Mouse (Mus musculus) CH12.LX (cell line): Measurements from ENCODE around the gene Galk2. TPM values are rescaled to one million over a fixed set of nuclear protein-coding genes. Genes with fewer than 3 reads are reported as not detected.

ENCODE experiments used
- DNase-seq: peaks from one replicate; pipeline ENCODE4 v3.0.0-alpha.2; 2013; ENCODE audit errors: extremely low read depth
- H3K27ac ChIP-seq: 2 replicates; pipeline ENCODE4 v1.5.1; 2012; ENCODE audit warnings: low read depth, mild to moderate bottlenecking, control low read depth, moderate library complexity; ENCODE audit not compliant: insufficient read depth
- H3K27me3 ChIP-seq: replicated peaks from 2 replicates; pipeline ENCODE3; 2012; ENCODE audit warnings: inconsistent platforms
- H3K36me3 ChIP-seq, 2 experiments: replicated peaks in 1 of 2; 2 replicates each; pipeline versions ENCODE3 to v1.6.1; 2012; ENCODE audit warnings: inconsistent platforms in 1 of 2, low read length in 1 of 2, mild to moderate bottlenecking in 1 of 2, mixed read lengths in 1 of 2, moderate library complexity in 1 of 2; ENCODE audit not compliant: control insufficient read depth in 1 of 2, insufficient read depth in 1 of 2
- H3K4me1 ChIP-seq, 2 experiments: 2 replicates each; pipeline ENCODE4 v1.6.1; 2012; ENCODE audit warnings: inconsistent platforms in 1 of 2, moderate library complexity in 1 of 2; ENCODE audit not compliant: insufficient read depth in 2 of 2, control insufficient read depth in 1 of 2
- H3K4me2 ChIP-seq: 2 replicates; pipeline ENCODE4 v1.6.1; 2012; ENCODE audit warnings: low read depth, mild to moderate bottlenecking, control low read depth; ENCODE audit not compliant: poor library complexity, insufficient read depth, severe bottlenecking
- H3K4me3 ChIP-seq, 3 experiments: fragments of 150-350 bp in 1 of 3; sonication (generic) in 1 of 3; replicated peaks in 1 of 3; 2 replicates each; pipeline versions ENCODE3 to v1.5.1; 2011 to 2012; ENCODE audit warnings: low read depth in 2 of 3, low read length in 2 of 3, mild to moderate bottlenecking in 2 of 3, moderate library complexity in 2 of 3, control low read depth in 1 of 3, improper control_type of control experiment in 1 of 3, inconsistent platforms in 1 of 3, mixed read lengths in 1 of 3; ENCODE audit not compliant: poor library complexity in 1 of 3
- H3K79me2 ChIP-seq: replicated peaks from 2 replicates; pipeline ENCODE4 v1.6.1; 2012; ENCODE audit warnings: mild to moderate bottlenecking, moderate library complexity; ENCODE audit not compliant: control insufficient read depth, poor library complexity, insufficient read depth, severe bottlenecking; ENCODE audit errors: extremely low read depth
- H3K9ac ChIP-seq: 2 replicates; pipeline ENCODE4 v1.6.1; 2012; ENCODE audit warnings: low read depth, mild to moderate bottlenecking, control low read depth, moderate library complexity; ENCODE audit not compliant: insufficient read depth
- H3K9me3 ChIP-seq: replicated peaks from 2 replicates; pipeline ENCODE3; 2012; ENCODE audit warnings: low read length, inconsistent platforms, mixed read lengths
- BHLHE40 ChIP-seq: IDR thresholded peaks from 2 replicates; pipeline ENCODE4 v1.6.1; 2011; ENCODE audit warnings: mild to moderate bottlenecking, low read depth, low read length, improper control_type of control experiment
- CHD2 ChIP-seq: IDR thresholded peaks from 2 replicates; pipeline ENCODE4 v1.6.1; 2011; ENCODE audit warnings: low read length, improper control_type of control experiment
- CTCF ChIP-seq, 2 experiments: IDR thresholded peaks in 1 of 2; conservative IDR thresholded peaks in 1 of 2; 2 replicates each; pipeline ENCODE4 v1.5.1; 2011 to 2012; ENCODE audit warnings: low read depth in 2 of 2, low read length in 2 of 2, improper control_type of control experiment in 1 of 2, inconsistent platforms in 1 of 2, mild to moderate bottlenecking in 1 of 2, moderate library complexity in 1 of 2
- E2F4 ChIP-seq: IDR thresholded peaks from 2 replicates; pipeline ENCODE4 v1.6.1; 2011; ENCODE audit warnings: low read depth, low read length, improper control_type of control experiment; ENCODE audit not compliant: insufficient replicate concordance
- ELF1 ChIP-seq: IDR thresholded peaks from 2 replicates; pipeline ENCODE4 v1.6.1; 2014; ENCODE audit warnings: low read depth, mild to moderate bottlenecking, inconsistent platforms, low read length, improper control_type of control experiment
- EP300 ChIP-seq: IDR thresholded peaks from 2 replicates; pipeline ENCODE4 v1.6.1; 2011; ENCODE audit warnings: low read length, improper control_type of control experiment
- ETS1 ChIP-seq: conservative IDR thresholded peaks from 2 replicates; pipeline ENCODE4 v1.6.1; 2012; ENCODE audit warnings: low read depth, mild to moderate bottlenecking, inconsistent platforms, low read length, improper control_type of control experiment, moderate library complexity
- HCFC1 ChIP-seq: IDR thresholded peaks from 2 replicates; pipeline ENCODE4 v1.6.1; 2012; ENCODE audit warnings: low read depth, mild to moderate bottlenecking, inconsistent platforms, low read length, improper control_type of control experiment
- IRF4 ChIP-seq: IDR thresholded peaks from 2 replicates; pipeline ENCODE4 v1.6.1; 2014; ENCODE audit warnings: low read depth, mild to moderate bottlenecking, inconsistent platforms, low read length, improper control_type of control experiment
- JUN ChIP-seq: IDR thresholded peaks from 2 replicates; pipeline ENCODE4 v1.6.1; 2011; ENCODE audit warnings: low read depth, mild to moderate bottlenecking, low read length, improper control_type of control experiment, moderate library complexity; ENCODE audit not compliant: insufficient read depth
- JUND ChIP-seq: conservative IDR thresholded peaks from 2 replicates; pipeline ENCODE4 v1.6.1; 2011; ENCODE audit warnings: low read depth, low read length, improper control_type of control experiment
- MAZ ChIP-seq: IDR thresholded peaks from 2 replicates; pipeline ENCODE4 v1.6.1; 2012; ENCODE audit warnings: low read depth, mild to moderate bottlenecking, inconsistent platforms, low read length, improper control_type of control experiment, moderate library complexity
- MEF2A ChIP-seq: IDR thresholded peaks from 2 replicates; pipeline ENCODE4 v1.6.1; 2014; ENCODE audit warnings: low read depth, mild to moderate bottlenecking, inconsistent platforms, low read length, improper control_type of control experiment, borderline replicate concordance
- MXI1 ChIP-seq: IDR thresholded peaks from 2 replicates; pipeline ENCODE4 v1.6.1; 2011; ENCODE audit warnings: mild to moderate bottlenecking, low read depth, low read length, improper control_type of control experiment
- MYC ChIP-seq: IDR thresholded peaks from 2 replicates; pipeline ENCODE4 v1.6.1; 2011; ENCODE audit warnings: low read depth, mild to moderate bottlenecking, improper control_type of control experiment, low read length
- NELFE ChIP-seq: IDR thresholded peaks from 2 replicates; pipeline ENCODE4 v1.6.1; 2011; ENCODE audit warnings: low read depth, low read length, improper control_type of control experiment
- NRF1 ChIP-seq: IDR thresholded peaks from 2 replicates; pipeline ENCODE4 v1.6.1; 2014; ENCODE audit warnings: low read depth, mild to moderate bottlenecking, inconsistent platforms, low read length, improper control_type of control experiment, moderate library complexity
- PAX5 ChIP-seq: IDR thresholded peaks from 2 replicates; pipeline ENCODE4 v1.6.1; 2012; ENCODE audit warnings: low read length, inconsistent platforms, mixed read lengths
- POLR2A ChIP-seq: IDR thresholded peaks from 2 replicates; pipeline ENCODE4 v1.6.1; 2011; ENCODE audit warnings: low read depth, mild to moderate bottlenecking, improper control_type of control experiment, low read length
- POLR2AphosphoS2 ChIP-seq: IDR thresholded peaks from 2 replicates; pipeline ENCODE4 v1.6.1; 2011; ENCODE audit warnings: low read depth, low read length, improper control_type of control experiment
- RAD21 ChIP-seq: IDR thresholded peaks from 2 replicates; pipeline ENCODE4 v1.6.1; 2011; ENCODE audit warnings: low read depth, mild to moderate bottlenecking, low read length, improper control_type of control experiment, moderate library complexity
- SIN3A ChIP-seq: IDR thresholded peaks from 2 replicates; pipeline ENCODE4 v1.6.1; 2012; ENCODE audit warnings: low read length, improper control_type of control experiment, inconsistent platforms
- TBP ChIP-seq: conservative IDR thresholded peaks from 2 replicates; pipeline ENCODE4 v1.6.1; 2011; ENCODE audit warnings: low read depth, low read length, improper control_type of control experiment
- TCF12 ChIP-seq: IDR thresholded peaks from 2 replicates; pipeline ENCODE4 v1.6.1; 2014; ENCODE audit warnings: low read depth, mild to moderate bottlenecking, inconsistent platforms, low read length, improper control_type of control experiment
- UBTF ChIP-seq: IDR thresholded peaks from 2 replicates; pipeline ENCODE4 v1.6.1; 2012; ENCODE audit warnings: low read depth, mild to moderate bottlenecking, inconsistent platforms, low read length, improper control_type of control experiment, moderate library complexity
- USF1 ChIP-seq: IDR thresholded peaks from 2 replicates; pipeline ENCODE4 v1.6.1; 2014; ENCODE audit warnings: low read depth, mild to moderate bottlenecking, inconsistent platforms, low read length, improper control_type of control experiment
- USF2 ChIP-seq: conservative IDR thresholded peaks from 2 replicates; pipeline ENCODE4 v1.6.1; 2011; ENCODE audit warnings: low read depth, low read length, improper control_type of control experiment
- ZNF384 ChIP-seq: IDR thresholded peaks from 2 replicates; pipeline ENCODE4 v1.6.1; 2012; ENCODE audit warnings: low read depth, low read length, improper control_type of control experiment, inconsistent platforms
- dilution Hi-C: fragments of 300-500 bp; cut with MboI; formaldehyde crosslinking; loops from 2 replicates; pipeline ENCODE4 v1.14.3; 2020; ENCODE audit warnings: low sequenced_read_pairs; ENCODE audit not compliant: extremely low pct_unique_long_range_greater_than_20kb, extremely low pct_ligation_motif_present
- in situ Hi-C: fragments of 300-500 bp; cut with MboI; formaldehyde crosslinking; loops from 3 replicates; pipeline ENCODE4 v1.14.3; 2019; ENCODE audit warnings: low sequenced_read_pairs, low pct_ligation_motif_present, low pct_unique_long_range_greater_than_20kb, mixed read lengths
- polyA plus RNA-seq: library from polyadenylated mRNA; unstranded; fragments of >175 nt; gene quantifications from 2 replicates; pipeline ENCODE4 v1.2.1, GENCODE M21; 2012; ENCODE audit warnings: low read depth; ENCODE audit not compliant: insufficient read length
- total RNA-seq, 2 experiments: library from RNA; depleted of rRNA; stranded (reverse); fragments of 300-350 nt in 1 of 2; fragments of >200 nt in 1 of 2; gene quantifications; 2 replicates each; pipeline ENCODE4 v1.2.3; 2012 to 2014

Galk2 gene
- total and polyA plus RNA-seq, 3 experiments, result 36.7 to 59.9 (median 41.8) TPM

GRCm38 (mm10) chr2:125865585-125865984, 6.7 kb downstream of the Galk2 start:
- Histone ChIP-seq H3K4me1 (peaks cover 5 to 24% of the 10 kb centered on the region in 2 experiments), H3K9me3 (no peaks in the 10 kb centered on the region), H3K36me3 (peaks cover 3 to 21% of the 10 kb centered on the region in 2 experiments), H3K79me2 (peaks cover 7% of the 10 kb centered on the region; the same call in 1 of the 2 replicates), H3K4me3 (peak overlapping the region in 2 of 3 experiments; percentile 74 to 93), H3K9ac (0 out of 2 replicates have a peak overlapping the region, but pooled peaks have one; percentile 65), H3K27ac (no peak overlapping the region), H3K4me2 (peak overlapping the region; percentile 99; the same call in 1 of the 2 replicates), H3K27me3 (no peaks in the 10 kb centered on the region)
- dilution Hi-C loops, result no loop called here
- no peak for DNase-seq
- in situ Hi-C loops, result no loop called here
- TF ChIP-seq RAD21 (no peak), UBTF (no peak), USF2 (no peak), MXI1 (no peak), SIN3A (no peak), NELFE (no peak), JUN (no peak), USF1 (no peak), BHLHE40 (no peak), CHD2 (no peak), JUND (no peak), NRF1 (no peak), TCF12 (no peak), PAX5 (no peak), ZNF384 (no peak), MEF2A (no peak), IRF4 (no peak), E2F4 (no peak)
- TF ChIP-seq, all 38 proteins: peak for 0

GRCm38 (mm10) chr2:125866058-125866740, 7.3 kb downstream of the Galk2 start:
- Histone ChIP-seq H3K9ac (peak overlapping the region; percentile 65), H3K36me3 (peaks cover 5 to 24% of the 10 kb centered on the region in 2 experiments), H3K27me3 (no peaks in the 10 kb centered on the region), H3K79me2 (peaks cover 7% of the 10 kb centered on the region; the same call in 1 of the 2 replicates), H3K9me3 (no peaks in the 10 kb centered on the region), H3K4me1 (peaks cover 5 to 24% of the 10 kb centered on the region in 2 experiments), H3K27ac (no peak overlapping the region), H3K4me2 (peak overlapping the region; percentile 99), H3K4me3 (peak overlapping the region; percentile 74 to 93 (median 85))
- dilution Hi-C loops (no loop called here), in situ Hi-C loops (no loop called here)
- DNase-seq, result peak; percentile 80
- TF ChIP-seq CTCF (conservative IDR thresholded peaks at IDR 0.05 in 1 of 2, IDR thresholded peaks at IDR 0.05 in 1 of 2; ENCODE audit: low read depth in 2 of 2, low read length in 2 of 2) (no peak), ELF1 (peak; percentile 93), NELFE (peak; percentile 77), UBTF (no peak), HCFC1 (peak; percentile 65), EP300 (0 out of 2 replicates have a peak, but pooled peaks have one; percentile 7), IRF4 (0 out of 2 replicates have a peak, but pooled peaks have one; percentile 17), TBP (peak; percentile 52; the same call in 1 of the 2 replicates), MAZ (0 out of 2 replicates have a peak, but pooled peaks have one; percentile 43), POLR2A (peak; percentile 74), CHD2 (peak; percentile 68), ETS1 (peak; percentile 22), MXI1 (peak; percentile 68), TCF12 (peak; percentile 54), POLR2AphosphoS2 (no peak), MYC (0 out of 2 replicates have a peak, but pooled peaks have one; percentile 37), BHLHE40 (peak; percentile 59), USF1 (no peak)
